Mouse (Mus musculus): ENCODE results near the gene Ppp4r3b.

DNA sequence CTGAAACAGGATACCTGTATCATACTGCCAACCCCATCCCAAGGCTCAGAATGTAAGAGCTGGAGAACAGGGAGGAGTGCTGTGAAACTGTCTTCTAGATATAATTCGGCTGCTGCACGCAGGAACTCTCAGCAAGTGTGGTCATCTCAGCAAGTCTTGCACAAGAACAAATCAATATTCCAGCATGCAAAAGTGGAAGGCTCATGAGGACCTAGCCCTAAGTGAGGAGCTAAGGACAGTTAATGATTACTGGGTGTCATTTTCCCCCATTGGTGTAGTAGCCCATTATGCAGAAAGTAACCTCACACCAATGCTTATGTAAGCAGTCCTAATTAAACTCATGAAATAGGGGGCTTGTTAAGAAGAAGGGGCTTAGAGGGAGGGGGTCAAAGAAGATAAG is 56.3 kb downstream of the Ppp4r3b start:
- TF ChIP-seq GATA1 (IDR thresholded peaks at IDR 0.05; ENCODE audit: borderline replicate concordance, low read length) (no peak), FLI1 (IDR thresholded peaks at IDR 0.05; ENCODE audit: low read length) (no peak)

Data from megakaryocyte, embryonic 14.5 days (primary cell).